Mouse (Mus musculus): ENCODE results near the gene Ccp110. TPM values are rescaled to one million over a fixed set of nuclear protein-coding genes. Genes with fewer than 3 reads are reported as not detected.

Gene Ccp110
- total RNA-seq (2021), result 1 to 10 TPM; 3.2 to 3.4 TPM
- long read RNA-seq, experiment 1, result 0 reads
- long read RNA-seq, experiment 2, partial matches to known transcripts, result 0 of 1 reads
- long read RNA-seq, experiment 2, other reads (novel, unspliced or antisense), result 1 of 1 reads

GRCm38 (mm10) chr7:118712228-118713173, at the start of gene Ccp110:
Gene Ccp110 (plus strand): TSS chr7:118712552.
- peak; percentile 90 to 93 for DNase-seq
- intact Hi-C loops (cut with DNase I), result no loop called here

- DNase-seq, result no peak
- intact Hi-C loops (cut with DNase I), result no loop called here
Observed at GRCm38 (mm10) chr7:118667773-118668172, 44.6 kb upstream of the Ccp110 start.

GRCm38 (mm10) chr7:118670142-118670541, 42.2 kb upstream of the Ccp110 start:
- DNase-seq, result no peak
- intact Hi-C loops (cut with DNase I), result no loop called here

GRCm38 (mm10) chr7:118676826-118677225, 35.5 kb upstream of the Ccp110 start:
- intact Hi-C loops (cut with DNase I), result no loop called here
- peak in 1 of 2 experiments; percentile 39 for DNase-seq

GRCm38 (mm10) chr7:118688199-118688598, 24.2 kb upstream of the Ccp110 start:
- DNase-seq, result peak; percentile 68 to 81
- intact Hi-C loops (cut with DNase I), result loop anchor here (1.0 to 5.0 kb wide), 3 partner anchors 93 to 381 kb away; partner anchors contain the start of gene Syt17

GRCm38 (mm10) chr7:118689088-118689487, 23.3 kb upstream of the Ccp110 start:
- intact Hi-C loops (cut with DNase I), result loop anchor here (5.0 kb wide), 2 partner anchors 242 to 382 kb away; partner anchors contain the start of gene Syt17
- no peak for DNase-seq

- DNase-seq, result no peak
- intact Hi-C loops (cut with DNase I), result no loop called here
Observed at GRCm38 (mm10) chr7:118691287-118691686, 21.1 kb upstream of the Ccp110 start.

- no peak for DNase-seq
- intact Hi-C loops (cut with DNase I), result no loop called here
Observed at GRCm38 (mm10) chr7:118696146-118696545, 16.2 kb upstream of the Ccp110 start.

GRCm38 (mm10) chr7:118697168-118697567, 15.2 kb upstream of the Ccp110 start:
- DNase-seq, result no peak
- intact Hi-C loops (cut with DNase I), result no loop called here

GRCm38 (mm10) chr7:118698882-118699281, 13.5 kb upstream of the Ccp110 start:
- DNase-seq, result no peak
- intact Hi-C loops (cut with DNase I), result no loop called here

GRCm38 (mm10) chr7:118703144-118703561, 9.2 kb upstream of the Ccp110 start:
- no peak for DNase-seq
- intact Hi-C loops (cut with DNase I), result no loop called here

- intact Hi-C loops (cut with DNase I), result no loop called here
- DNase-seq, result no peak
Observed at GRCm38 (mm10) chr7:118704001-118704850, 8.1 kb upstream of the Ccp110 start.

GRCm38 (mm10) chr7:118705101-118705961, 7.0 kb upstream of the Ccp110 start, which contains the start of gene Gde1:
Gene Gde1 (minus strand): TSS chr7:118705778.
- intact Hi-C loops (cut with DNase I), result no loop called here
- DNase-seq, result peak; percentile 89 to 91

GRCm38 (mm10) chr7:118706051-118706450, 6.3 kb upstream of the Ccp110 start:
- DNase-seq, result no peak
- intact Hi-C loops (cut with DNase I), result no loop called here

GRCm38 (mm10) chr7:118706488-118706887, 5.9 kb upstream of the Ccp110 start:
- DNase-seq, result no peak
- intact Hi-C loops (cut with DNase I), result no loop called here

- intact Hi-C loops (cut with DNase I), result no loop called here
- no peak for DNase-seq
Observed at GRCm38 (mm10) chr7:118707216-118707615, 5.1 kb upstream of the Ccp110 start.

- intact Hi-C loops (cut with DNase I), result no loop called here
- no peak for DNase-seq
Observed at GRCm38 (mm10) chr7:118708002-118708401, 4.3 kb upstream of the Ccp110 start.

- DNase-seq, result no peak
- intact Hi-C loops (cut with DNase I), result no loop called here
Observed at GRCm38 (mm10) chr7:118710776-118711175, 1.6 kb upstream of the Ccp110 start.

- intact Hi-C loops (cut with DNase I), result no loop called here
- no peak for DNase-seq
Observed at GRCm38 (mm10) chr7:118714873-118715272, 2.5 kb downstream of the Ccp110 start.

GRCm38 (mm10) chr7:118718066-118718465, 5.7 kb downstream of the Ccp110 start:
- intact Hi-C loops (cut with DNase I), result no loop called here
- no peak for DNase-seq
